Mouse (Mus musculus): Measurements from ENCODE around the gene Pde4dip. TPM values are rescaled to one million over a fixed set of nuclear protein-coding genes. Genes with fewer than 3 reads are reported as not detected.

Pde4dip gene
- total and polyA plus RNA-seq, 2 experiments from 2014 or later, result 47.6 to 93.6 TPM

DNA sequence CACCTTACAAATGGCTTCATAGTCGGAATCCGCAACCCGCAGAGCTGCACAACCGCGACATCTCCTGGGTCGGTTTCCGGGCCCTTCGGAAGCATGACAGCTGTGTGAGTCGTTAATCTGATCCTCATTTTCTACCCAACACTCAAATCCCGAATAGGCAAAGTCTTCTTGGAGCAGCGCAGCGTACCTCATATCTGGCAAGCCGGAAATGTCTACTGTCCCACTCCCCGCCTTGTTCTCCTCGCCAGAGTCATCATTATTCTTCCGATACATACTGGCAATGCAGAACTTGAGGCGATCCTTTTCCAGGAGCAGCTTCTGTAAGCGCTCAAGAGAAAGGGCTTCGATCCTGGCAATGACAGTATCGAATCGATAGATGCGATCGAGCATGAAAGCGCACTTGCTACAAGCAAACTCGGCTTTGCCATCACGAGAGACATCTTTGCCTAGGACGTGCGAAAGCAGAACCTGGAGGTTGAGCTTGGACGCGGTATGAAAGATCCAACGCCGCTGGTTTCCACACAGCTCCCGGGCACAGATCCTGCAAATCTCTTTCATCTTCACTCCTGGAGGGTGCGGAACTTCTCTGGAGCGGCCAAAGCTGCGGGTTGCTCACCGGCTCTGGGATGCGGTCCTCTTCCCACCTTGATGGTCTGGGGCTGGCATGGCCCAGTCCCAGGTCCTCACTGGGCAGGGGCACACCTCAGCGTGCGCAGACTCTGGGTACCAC is 121.3 kb downstream of the Pde4dip start:
- Histone ChIP-seq H3K27ac (ENCODE audit: low read depth, low read length) (peak overlapping the region; percentile 88), H3K4me3 (ENCODE audit: low read depth, low read length) (peak overlapping the region; percentile 89), H3K4me1 (ENCODE audit: insufficient read depth, low read length) (peaks cover 7% of the 10 kb centered on the region), H3K27me3 (ENCODE audit: insufficient read depth, low read length) (no peaks in the 10 kb centered on the region), H3K9ac (replicated peaks; ENCODE audit: low read length, poor library complexity, severe bottlenecking) (peak overlapping the region; percentile 77), H3K36me3 (ENCODE audit: insufficient read depth, low read length) (no peaks in the 10 kb centered on the region), H3K4me2 (ENCODE audit: low read depth, low read length, poor library complexity, severe bottlenecking) (peak overlapping the region; percentile 91), H3K9me3 (ENCODE audit: low read length) (no peaks in the 10 kb centered on the region)
- ATAC-seq (ENCODE audit: low FRiP score) (peak; percentile 84), DNase-seq (ENCODE audit: low spot score) (peak; percentile 31)
- TF ChIP-seq CTCF (IDR thresholded peaks at IDR 0.05), result no peak
- 1% methylated on average over 40 of the region's 40 CpGs for WGBS

DNA sequence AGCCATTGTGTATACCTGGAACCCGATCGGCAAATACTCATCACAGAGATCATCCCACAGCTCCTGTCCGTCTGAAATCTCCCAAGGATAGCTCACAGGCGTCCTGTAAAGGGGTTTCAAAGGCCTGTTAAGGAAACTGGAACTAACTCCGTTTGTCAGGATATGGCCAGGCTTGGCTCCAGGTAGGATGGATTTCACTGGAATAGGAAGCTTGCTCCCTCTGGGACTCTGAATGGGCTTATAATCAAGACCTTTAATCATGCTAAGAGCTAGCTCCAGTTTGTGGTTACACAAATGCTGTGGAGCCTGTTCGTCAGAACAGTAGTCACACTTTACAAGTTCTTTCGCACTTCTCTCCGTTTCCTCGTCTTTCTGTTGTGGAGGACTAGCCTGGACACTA is 122.0 kb downstream of the Pde4dip start:
- peak overlapping the region; percentile 77 for H3K9ac ChIP-seq (replicated peaks; ENCODE audit: low read length, poor library complexity, severe bottlenecking)
- H3K27me3 ChIP-seq (ENCODE audit: insufficient read depth, low read length), result no peaks in the 10 kb centered on the region
- ATAC-seq (ENCODE audit: low FRiP score) (no peak), DNase-seq (ENCODE audit: low spot score) (no peak)
- no peaks in the 10 kb centered on the region for H3K36me3 ChIP-seq (ENCODE audit: insufficient read depth, low read length)
- 36% methylated on average over 9 of the region's 9 CpGs for WGBS
- no peak for TF ChIP-seq CTCF (IDR thresholded peaks at IDR 0.05)
- H3K4me2 ChIP-seq (ENCODE audit: low read depth, low read length, poor library complexity, severe bottlenecking), result peak overlapping the region; percentile 91
- no peak overlapping the region for H3K27ac ChIP-seq (ENCODE audit: low read depth, low read length)
- H3K9me3 ChIP-seq (ENCODE audit: low read length), result no peaks in the 10 kb centered on the region
- peak overlapping the region; percentile 89 for H3K4me3 ChIP-seq (ENCODE audit: low read depth, low read length)
- peaks cover 7% of the 10 kb centered on the region for H3K4me1 ChIP-seq (ENCODE audit: insufficient read depth, low read length)

DNA sequence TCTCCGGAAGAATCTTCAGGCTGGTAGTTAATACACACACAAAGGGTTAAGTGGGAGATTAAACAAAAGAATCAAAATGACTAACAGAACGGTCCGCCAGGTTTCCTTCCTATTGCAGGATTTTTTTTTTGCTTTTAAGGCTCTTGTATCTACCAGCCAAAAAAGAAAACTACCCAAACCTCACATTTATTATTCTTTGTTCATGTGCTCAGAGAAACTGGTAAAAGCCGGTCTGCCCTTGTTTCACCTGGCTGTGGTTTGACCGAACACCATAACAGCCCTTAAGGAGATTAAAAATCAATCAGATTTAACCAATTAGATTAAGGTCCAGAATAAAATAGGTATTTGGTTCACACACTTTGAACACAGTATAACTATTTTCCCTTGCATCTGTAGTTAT is 124.4 kb downstream of the Pde4dip start:
- Histone ChIP-seq H3K9ac (replicated peaks; ENCODE audit: low read length, poor library complexity, severe bottlenecking) (peak overlapping the region; percentile 60), H3K9me3 (ENCODE audit: low read length) (no peaks in the 10 kb centered on the region), H3K27ac (ENCODE audit: low read depth, low read length) (peak overlapping the region; percentile 43; the same call in 1 of the 2 replicates), H3K36me3 (ENCODE audit: insufficient read depth, low read length) (no peaks in the 10 kb centered on the region), H3K4me2 (ENCODE audit: low read depth, low read length, poor library complexity, severe bottlenecking) (peak overlapping the region; percentile 55), H3K4me1 (ENCODE audit: insufficient read depth, low read length) (peaks cover 7% of the 10 kb centered on the region), H3K27me3 (ENCODE audit: insufficient read depth, low read length) (no peaks in the 10 kb centered on the region), H3K4me3 (ENCODE audit: low read depth, low read length) (peak overlapping the region; percentile 32)
- DNase-seq (ENCODE audit: low spot score) (no peak), ATAC-seq (ENCODE audit: low FRiP score) (no peak)
- no peak for TF ChIP-seq CTCF (IDR thresholded peaks at IDR 0.05)
- 35% methylated on average over 5 of the region's 5 CpGs for WGBS

DNA sequence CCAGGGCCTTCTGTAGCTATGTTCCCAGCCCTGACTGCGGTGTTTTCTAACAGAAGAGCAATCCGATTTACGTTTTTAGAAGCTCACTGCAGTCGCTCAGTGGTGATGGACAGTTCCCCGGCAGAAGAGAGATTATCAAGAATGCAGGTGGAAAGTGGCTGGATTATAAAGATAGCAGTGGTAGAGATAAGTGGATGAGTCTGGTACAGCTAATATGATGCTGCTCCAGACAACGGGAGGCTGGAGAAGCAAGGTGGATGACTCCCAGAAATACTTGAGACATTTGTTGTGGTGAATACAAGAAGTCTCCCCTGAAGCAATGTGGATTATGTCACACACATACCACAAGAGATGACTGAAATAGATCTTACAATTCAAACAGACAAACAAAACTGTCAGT is 126.6 kb downstream of the Pde4dip start:
- Histone ChIP-seq H3K27ac (ENCODE audit: low read depth, low read length) (no peak overlapping the region), H3K4me1 (ENCODE audit: insufficient read depth, low read length) (peaks cover 7% of the 10 kb centered on the region), H3K4me2 (ENCODE audit: low read depth, low read length, poor library complexity, severe bottlenecking) (no peak overlapping the region), H3K9me3 (ENCODE audit: low read length) (no peaks in the 10 kb centered on the region), H3K4me3 (ENCODE audit: low read depth, low read length) (no peak overlapping the region), H3K9ac (replicated peaks; ENCODE audit: low read length, poor library complexity, severe bottlenecking) (no peak overlapping the region), H3K36me3 (ENCODE audit: insufficient read depth, low read length) (peaks cover 12% of the 10 kb centered on the region), H3K27me3 (ENCODE audit: insufficient read depth, low read length) (no peaks in the 10 kb centered on the region)
- WGBS, result 76% methylated on average over 6 of the region's 6 CpGs
- no peak for TF ChIP-seq CTCF (IDR thresholded peaks at IDR 0.05)
- no peak for DNase-seq (ENCODE audit: low spot score)
- no peak for ATAC-seq (ENCODE audit: low FRiP score)

DNA sequence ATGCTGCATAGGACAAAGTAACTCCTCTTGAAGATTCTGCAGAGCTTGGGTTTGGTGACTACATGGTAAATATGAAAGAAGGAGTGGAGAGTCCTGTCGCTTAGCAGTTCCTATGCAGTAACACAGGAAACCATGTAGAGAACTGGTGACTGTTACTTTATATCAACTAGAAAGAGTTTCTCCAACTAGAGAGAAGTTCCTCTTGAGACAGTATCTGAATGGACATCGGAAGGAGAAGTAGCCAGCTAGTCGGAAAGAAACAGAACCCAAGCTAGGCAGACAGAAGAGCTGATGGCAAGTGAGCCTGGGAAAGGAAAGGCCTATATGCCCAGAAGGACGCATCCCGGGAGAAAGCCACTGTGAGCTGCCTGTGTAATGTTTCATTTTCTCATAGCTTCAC is 127.3 kb downstream of the Pde4dip start:
- Histone ChIP-seq H3K27me3 (ENCODE audit: insufficient read depth, low read length) (no peaks in the 10 kb centered on the region), H3K36me3 (ENCODE audit: insufficient read depth, low read length) (peaks cover 18% of the 10 kb centered on the region), H3K9me3 (ENCODE audit: low read length) (no peaks in the 10 kb centered on the region), H3K4me2 (ENCODE audit: low read depth, low read length, poor library complexity, severe bottlenecking) (no peak overlapping the region), H3K4me3 (ENCODE audit: low read depth, low read length) (no peak overlapping the region), H3K4me1 (ENCODE audit: insufficient read depth, low read length) (peaks cover 7% of the 10 kb centered on the region), H3K9ac (replicated peaks; ENCODE audit: low read length, poor library complexity, severe bottlenecking) (no peak overlapping the region), H3K27ac (ENCODE audit: low read depth, low read length) (no peak overlapping the region)
- DNase-seq (ENCODE audit: low spot score) (no peak), ATAC-seq (ENCODE audit: low FRiP score) (no peak)
- TF ChIP-seq CTCF (IDR thresholded peaks at IDR 0.05), result no peak
- WGBS, result 92% methylated on average over 5 of the region's 5 CpGs

DNA sequence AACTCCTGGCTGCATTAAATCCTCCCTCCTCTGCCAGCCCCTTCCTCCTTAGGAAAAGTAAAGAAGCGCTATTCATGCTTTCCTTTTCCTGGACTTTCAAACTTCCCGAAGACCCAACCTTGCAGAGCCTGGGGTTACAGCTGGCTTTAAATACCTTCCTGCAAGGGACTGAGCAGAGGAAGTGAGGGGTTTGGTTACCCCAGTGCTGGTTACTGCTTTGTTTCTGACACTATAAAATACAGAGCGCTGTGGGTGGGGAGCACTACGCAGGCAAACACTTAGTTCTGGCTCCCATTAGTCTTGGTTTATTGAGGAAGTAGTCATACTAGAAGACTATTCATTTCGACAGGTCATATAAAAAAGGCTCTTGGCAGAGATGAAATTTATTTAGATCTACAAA is 128.7 kb downstream of the Pde4dip start:
- H3K27me3 ChIP-seq (ENCODE audit: insufficient read depth, low read length), result no peaks in the 10 kb centered on the region
- H3K4me2 ChIP-seq (ENCODE audit: low read depth, low read length, poor library complexity, severe bottlenecking), result no peak overlapping the region
- H3K9me3 ChIP-seq (ENCODE audit: low read length), result no peaks in the 10 kb centered on the region
- H3K4me1 ChIP-seq (ENCODE audit: insufficient read depth, low read length), result peaks cover 7% of the 10 kb centered on the region
- 90% methylated on average over 5 of the region's 5 CpGs for WGBS
- no peak overlapping the region for H3K27ac ChIP-seq (ENCODE audit: low read depth, low read length)
- H3K36me3 ChIP-seq (ENCODE audit: insufficient read depth, low read length), result peaks cover 30% of the 10 kb centered on the region
- H3K9ac ChIP-seq (replicated peaks; ENCODE audit: low read length, poor library complexity, severe bottlenecking), result no peak overlapping the region
- DNase-seq (ENCODE audit: low spot score) (no peak), ATAC-seq (ENCODE audit: low FRiP score) (no peak)
- no peak overlapping the region for H3K4me3 ChIP-seq (ENCODE audit: low read depth, low read length)
- TF ChIP-seq CTCF (IDR thresholded peaks at IDR 0.05), result no peak

Data from midbrain, postnatal 0 days (tissue).